Mouse (Mus musculus): Measurements from ENCODE around the gene Zc3hav1. TPM values are rescaled to one million over a fixed set of nuclear protein-coding genes. Genes with fewer than 3 reads are reported as not detected.

Gene Zc3hav1
- total RNA-seq, 2 experiments from 2014 or later, result 266 to 360 TPM

GRCm38 (mm10) chr6:38304981-38305380, 49.4 kb downstream of the Zc3hav1 start:
- no peak for ATAC-seq (replicated peaks; ENCODE audit: low FRiP score, poor library complexity, severe bottlenecking)

DNA sequence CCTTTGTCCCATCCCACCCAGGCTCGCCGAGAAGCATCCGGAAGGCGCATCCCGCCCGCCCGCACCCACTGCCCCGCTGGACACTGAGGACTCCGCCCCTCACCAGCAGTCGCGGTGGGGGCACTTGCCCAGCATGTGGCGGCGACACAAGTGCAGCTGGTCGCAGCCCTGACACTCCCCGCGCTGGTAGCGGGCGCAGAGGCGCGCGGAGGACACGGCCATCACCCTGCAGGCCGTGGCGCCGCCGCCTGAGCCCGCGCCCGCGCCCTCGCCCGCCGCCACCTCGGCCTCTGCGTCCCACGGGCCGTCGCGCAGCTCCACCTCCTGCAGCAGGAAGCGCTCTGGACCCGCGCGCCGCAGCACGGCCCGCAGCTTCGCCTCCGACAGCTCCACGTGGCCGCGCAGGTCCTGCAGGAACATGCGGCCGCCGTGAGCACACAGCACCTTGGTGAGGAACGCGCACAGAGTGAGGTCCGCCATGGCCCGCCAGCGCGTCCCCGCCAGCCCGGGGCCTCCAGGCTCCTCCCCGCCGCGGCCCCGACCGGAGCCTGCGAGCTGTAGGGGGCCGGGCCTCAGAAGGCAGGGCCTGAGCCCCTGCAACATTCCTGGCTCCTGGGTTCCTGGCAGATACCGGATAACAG, 55.5 kb downstream of the Zc3hav1 start, which contains the start of gene Zc3hav1l:
Gene Zc3hav1l, minus strand, starts transcription at position 499 of the 641 bp plus-strand sequence.
- ATAC-seq (replicated peaks; ENCODE audit: low FRiP score, poor library complexity, severe bottlenecking), result no peak

DNA sequence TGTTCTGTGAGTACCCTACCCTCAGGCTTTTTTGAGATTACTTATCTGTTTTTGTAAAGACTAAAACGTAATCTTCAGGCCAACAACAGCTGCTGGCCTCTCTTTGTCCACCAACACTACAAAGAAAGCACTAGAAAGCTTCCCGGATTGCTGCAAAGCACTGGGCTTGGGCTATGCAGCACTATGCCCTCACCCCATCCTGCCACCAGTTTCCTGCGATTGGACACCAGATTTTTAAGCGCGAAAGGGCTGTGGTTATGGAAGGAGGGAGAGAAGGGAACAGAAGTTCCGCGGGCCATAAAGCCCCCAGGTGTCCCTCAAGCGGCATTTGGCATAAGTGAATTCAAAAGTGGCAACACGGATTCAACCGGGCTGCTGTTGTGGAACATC, 56.2 kb downstream of the Zc3hav1 start:
- ATAC-seq (replicated peaks; ENCODE audit: low FRiP score, poor library complexity, severe bottlenecking), result no peak

DNA sequence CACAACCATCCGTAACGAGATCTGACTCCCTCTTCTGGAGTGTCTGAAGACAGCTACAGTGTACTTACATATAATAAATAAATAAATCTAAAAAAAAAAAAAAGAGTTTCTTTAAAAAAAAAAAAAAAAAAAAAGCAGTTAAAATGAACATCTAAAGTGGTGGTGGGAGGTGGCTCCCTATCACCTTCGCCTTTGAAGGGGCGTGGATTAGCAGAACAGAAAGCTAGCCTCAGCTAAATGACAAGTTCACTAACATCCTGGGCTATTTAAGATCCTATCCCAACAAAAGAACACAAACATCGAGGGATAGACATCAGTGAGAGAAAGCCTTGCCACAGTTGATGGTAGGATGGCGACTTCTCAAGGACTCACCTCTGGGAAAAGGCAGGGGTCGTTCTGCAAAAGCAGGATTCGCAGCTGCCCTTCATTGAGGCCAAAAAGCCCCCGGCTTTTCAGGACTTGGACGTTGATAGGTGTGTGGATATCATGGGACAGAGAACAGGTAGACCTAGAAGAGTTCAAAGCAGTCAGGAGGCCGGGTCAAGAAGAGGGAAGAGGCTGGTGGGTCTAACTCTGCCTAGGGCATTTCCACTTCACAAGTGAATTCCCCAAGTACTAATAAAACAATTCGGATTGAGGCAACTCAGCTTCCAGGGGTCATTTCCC, 56.7 kb downstream of the Zc3hav1 start:
- ATAC-seq (replicated peaks; ENCODE audit: low FRiP score, poor library complexity, severe bottlenecking), result no peak

- no peak for ATAC-seq (replicated peaks; ENCODE audit: low FRiP score, poor library complexity, severe bottlenecking)
Measured at GRCm38 (mm10) chr6:38293708-38294107, 60.7 kb downstream of the Zc3hav1 start.

DNA sequence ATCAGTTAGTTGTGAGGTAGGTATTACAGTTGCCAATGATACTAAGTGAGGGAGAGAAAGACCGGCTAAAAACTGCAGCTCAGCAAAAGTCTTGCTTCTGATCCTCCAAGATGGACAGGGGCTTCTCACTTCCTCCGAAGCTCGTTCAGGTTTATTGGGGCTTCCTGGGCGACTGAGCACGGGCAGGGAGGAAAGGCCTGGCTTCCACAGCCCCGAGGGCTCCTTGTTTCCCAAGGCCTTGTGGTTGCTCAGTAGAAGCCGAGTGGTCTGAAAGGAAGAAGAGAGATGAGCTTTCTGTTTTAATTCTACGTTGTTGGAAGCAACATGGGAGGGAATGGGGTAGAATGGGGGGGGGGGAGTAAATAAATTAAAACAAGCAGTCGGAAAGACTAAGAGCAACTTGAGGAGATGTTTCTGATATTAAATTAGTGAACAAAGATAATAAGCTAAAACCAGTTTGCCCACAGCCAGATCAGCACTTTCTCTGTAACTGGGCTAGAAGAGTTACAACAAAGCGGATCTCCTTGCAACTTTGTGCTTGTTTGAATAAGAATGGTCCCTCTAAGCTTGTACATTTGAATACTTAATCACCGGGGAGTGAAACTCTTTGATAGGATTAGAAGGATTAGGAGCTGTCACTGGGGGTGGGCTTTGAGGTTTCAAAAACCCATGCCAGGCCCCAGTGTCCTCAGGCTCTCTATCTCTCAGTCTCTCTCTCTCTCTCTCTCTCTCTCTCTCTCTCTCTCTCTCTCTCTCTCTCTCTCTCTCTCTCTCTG, 61.3 kb downstream of the Zc3hav1 start:
- no peak for ATAC-seq (replicated peaks; ENCODE audit: low FRiP score, poor library complexity, severe bottlenecking)

DNA sequence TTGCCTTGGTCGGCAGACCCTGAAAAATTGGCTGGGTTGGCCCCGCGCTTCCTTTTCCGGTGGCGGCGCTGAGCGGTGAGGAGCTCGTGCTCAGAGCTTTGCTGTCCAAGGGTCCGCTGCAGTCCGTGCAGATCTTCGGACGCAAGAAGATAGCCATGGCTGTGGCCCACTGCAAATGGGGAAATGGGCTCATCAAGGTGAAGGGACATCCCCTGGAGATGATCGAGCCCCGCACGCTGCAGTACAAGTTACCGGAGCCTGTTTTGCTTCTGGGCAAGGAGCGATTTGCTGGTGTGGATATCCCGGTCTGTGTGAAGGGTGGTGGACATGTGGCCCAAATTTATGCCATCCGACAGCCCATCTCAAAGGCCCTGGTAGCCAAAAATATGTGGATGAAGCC, 70.0 kb downstream of the Zc3hav1 start:
- ATAC-seq (replicated peaks; ENCODE audit: low FRiP score, poor library complexity, severe bottlenecking), result no peak

DNA sequence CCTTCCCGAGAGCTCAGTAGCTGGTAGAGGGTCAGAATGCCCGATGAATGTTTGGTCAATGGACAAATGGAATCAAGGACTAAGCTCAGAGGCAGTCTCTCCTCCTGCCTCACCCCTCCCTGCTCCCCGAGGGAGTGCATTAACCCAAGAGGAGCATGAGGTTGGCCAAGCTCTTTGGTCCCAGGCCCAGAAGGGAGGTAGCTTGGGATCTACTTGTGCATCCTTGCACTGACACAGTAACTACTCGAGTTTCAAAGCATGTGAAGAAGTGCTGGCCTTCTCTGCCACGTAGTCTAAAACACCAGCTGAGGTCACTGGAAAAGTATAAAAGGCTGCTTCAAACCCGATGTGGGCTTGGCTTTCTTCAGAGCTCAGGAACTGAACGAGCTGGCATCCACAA, 89.9 kb downstream of the Zc3hav1 start:
- ATAC-seq (replicated peaks; ENCODE audit: low FRiP score, poor library complexity, severe bottlenecking), result no peak

GRCm38 (mm10) chr6:38263393-38264159, 90.8 kb downstream of the Zc3hav1 start:
- ATAC-seq (replicated peaks; ENCODE audit: low FRiP score, poor library complexity, severe bottlenecking), result no peak

DNA sequence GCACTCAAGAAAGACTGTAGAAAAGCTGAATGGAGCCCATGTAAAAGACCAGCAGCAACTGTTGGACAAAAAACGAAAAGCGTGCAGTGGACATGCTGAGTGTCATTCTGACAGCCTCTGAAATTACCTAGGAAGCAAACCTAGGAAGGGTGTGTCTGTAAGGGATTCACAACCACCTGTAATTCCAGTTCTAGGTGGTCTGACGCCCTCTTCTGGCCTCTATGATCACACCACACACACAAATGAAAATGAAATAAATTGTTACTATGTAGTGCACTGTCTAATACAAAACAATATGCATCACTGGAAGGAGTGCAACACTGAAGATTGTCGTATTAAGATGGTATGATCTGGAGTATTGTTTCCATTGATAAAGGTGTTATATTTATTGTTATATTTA, 92.5 kb downstream of the Zc3hav1 start:
- ATAC-seq (replicated peaks; ENCODE audit: low FRiP score, poor library complexity, severe bottlenecking), result no peak

DNA sequence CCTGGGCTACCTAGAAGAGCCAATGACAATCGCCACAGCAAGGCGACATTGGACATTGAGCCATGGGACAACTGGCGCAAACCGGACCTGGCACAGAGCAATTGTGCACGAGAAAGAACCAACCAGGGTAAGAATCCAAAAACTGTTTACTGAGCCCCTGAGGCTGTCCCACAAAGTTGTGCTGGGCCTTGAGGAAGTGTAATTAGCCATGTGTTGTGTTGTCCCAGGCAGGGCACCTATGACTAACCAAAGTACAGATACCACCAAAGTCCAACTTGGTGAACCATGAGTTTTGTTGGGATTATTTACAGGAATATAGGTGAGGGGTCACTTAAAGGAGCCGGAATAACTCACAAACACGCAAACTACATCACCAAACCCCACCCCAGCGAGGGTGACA, 96.9 kb downstream of the Zc3hav1 start:
- ATAC-seq (replicated peaks; ENCODE audit: low FRiP score, poor library complexity, severe bottlenecking), result no peak

- ATAC-seq (replicated peaks; ENCODE audit: low FRiP score, poor library complexity, severe bottlenecking), result no peak
Measured at GRCm38 (mm10) chr6:38256793-38257192, 97.6 kb downstream of the Zc3hav1 start.

DNA sequence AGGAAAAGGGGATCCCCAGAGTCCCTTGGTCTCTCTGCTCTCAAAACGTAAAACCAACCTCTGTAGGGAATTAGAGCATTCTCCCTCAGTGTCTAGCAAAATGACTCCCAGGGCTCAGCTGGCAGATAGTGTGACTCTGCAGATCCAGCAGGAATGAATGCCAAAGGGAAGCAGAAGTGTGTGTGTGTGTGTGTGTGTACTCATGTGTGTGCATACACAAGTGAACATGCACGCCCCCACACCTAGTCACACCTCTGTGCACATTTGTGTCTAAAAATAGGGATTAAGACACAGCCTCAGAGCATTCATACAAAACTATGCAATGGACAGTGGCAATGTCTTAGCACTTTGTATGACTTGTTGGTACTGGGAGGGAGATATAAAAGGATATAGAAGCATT, 98.6 kb downstream of the Zc3hav1 start:
- ATAC-seq (replicated peaks; ENCODE audit: low FRiP score, poor library complexity, severe bottlenecking), result no peak

Other genes starting within 250 kb of the Zc3hav1 start
- gene Tmem213, start 245.3 kb downstream of the Zc3hav1 start, total RNA-seq (2015; ENCODE audit: low replicate concordance), result not detected in 2 replicates
- not detected in 2 replicates for gene Tmem213, start 245.3 kb downstream of the Zc3hav1 start, total RNA-seq (2017; ENCODE audit: low replicate concordance)
- 0.38 and 0.63 TPM in 2 replicates for gene Atp6v0a4, start 230.0 kb downstream of the Zc3hav1 start, total RNA-seq (2015; ENCODE audit: low replicate concordance)
- not detected in 2 replicates for gene Atp6v0a4, start 230.0 kb downstream of the Zc3hav1 start, total RNA-seq (2017; ENCODE audit: low replicate concordance)
- gene D630045J12Rik, start 100.6 kb downstream of the Zc3hav1 start, total RNA-seq (2015; ENCODE audit: low replicate concordance), result 0.19 TPM in 1 of 2 replicates, not detected in the other
- 0.09 and 1.5 TPM in 2 replicates for gene D630045J12Rik, start 100.6 kb downstream of the Zc3hav1 start, total RNA-seq (2017; ENCODE audit: low replicate concordance)
- 2.5 and 4.8 TPM in 2 replicates for gene Zc3hav1l, start 55.3 kb downstream of the Zc3hav1 start, total RNA-seq (2015; ENCODE audit: low replicate concordance)
- 1.8 and 3.8 TPM in 2 replicates for gene Zc3hav1l, start 55.3 kb downstream of the Zc3hav1 start, total RNA-seq (2017; ENCODE audit: low replicate concordance)
- 0.21 TPM in 1 of 2 replicates, not detected in the other for gene Ttc26, start 26.9 kb upstream of the Zc3hav1 start, total RNA-seq (2015; ENCODE audit: low replicate concordance)
- gene Ttc26, start 26.9 kb upstream of the Zc3hav1 start, total RNA-seq (2017; ENCODE audit: low replicate concordance), result 0.70 TPM in 1 of 2 replicates, not detected in the other
- gene Ubn2, start 79.3 kb upstream of the Zc3hav1 start, total RNA-seq (2015; ENCODE audit: low replicate concordance), result 52.9 and 70.3 TPM in 2 replicates
- gene Ubn2, start 79.3 kb upstream of the Zc3hav1 start, total RNA-seq (2017; ENCODE audit: low replicate concordance), result 52.4 and 57.0 TPM in 2 replicates
- 2.7 and 12.7 TPM in 2 replicates for gene Fmc1, start 178.9 kb upstream of the Zc3hav1 start, total RNA-seq (2015; ENCODE audit: low replicate concordance)
- gene Fmc1, start 178.9 kb upstream of the Zc3hav1 start, total RNA-seq (2017; ENCODE audit: low replicate concordance), result 4.2 and 10.4 TPM in 2 replicates
- 117 and 127 TPM in 2 replicates for gene Luc7l2, start 196.7 kb upstream of the Zc3hav1 start, total RNA-seq (2015; ENCODE audit: low replicate concordance)
- 166 and 210 TPM in 2 replicates for gene Luc7l2, start 196.7 kb upstream of the Zc3hav1 start, total RNA-seq (2017; ENCODE audit: low replicate concordance)

All from erythroblast, adult 5-6 weeks (primary cell).